Mouse (Mus musculus): ENCODE data around the gene Bcl2l14. TPM values are rescaled to one million over a fixed set of nuclear protein-coding genes. Genes with fewer than 3 reads are reported as not detected.

Gene Bcl2l14
- polyA plus RNA-seq (2015; fragmentation: Nextera tagmentation; extraction: Ambion mirVana): 0.07 and 0.10 TPM in 2 replicates

- 81% methylated on average over 4 of the region's 4 CpGs for WGBS
- H3K4me1 ChIP-seq (ENCODE audit: control insufficient read depth, insufficient read depth, low read depth, low read length): no peaks in the 10 kb centered on the region
- H3K4me3 ChIP-seq (ENCODE audit: low read length): no peak within 1 kb of the TSS
- no peaks in the 10 kb centered on the region for H3K36me3 ChIP-seq (ENCODE audit: control insufficient read depth, insufficient read depth, low read length)
- no peak for ATAC-seq
- no peak within 1 kb of the TSS for H3K9ac ChIP-seq (ENCODE audit: low read depth, low read length)
- no peak within 1 kb of the TSS for H3K4me2 ChIP-seq (ENCODE audit: low read length)
- no peak within 1 kb of the TSS for H3K27ac ChIP-seq (ENCODE audit: low read depth, low read length)
- no peaks in the 10 kb centered on the region for H3K27me3 ChIP-seq (replicated peaks; ENCODE audit: control insufficient read depth, insufficient read depth, low read length)
- no peaks in the 10 kb centered on the region for H3K9me3 ChIP-seq (ENCODE audit: control insufficient read depth, low read length)
Observed at GRCm38 (mm10) chr6:134396018-134396417, at the start of gene Bcl2l14. TSS of gene Bcl2l14 (plus strand) at chr6:134396318.

- ATAC-seq: no peak
- Histone ChIP-seq H3K4me1 (ENCODE audit: control insufficient read depth, insufficient read depth, low read depth, low read length) (no peaks in the 10 kb centered on the region), H3K27me3 (replicated peaks; ENCODE audit: control insufficient read depth, insufficient read depth, low read length) (no peaks in the 10 kb centered on the region), H3K9me3 (ENCODE audit: control insufficient read depth, low read length) (no peaks in the 10 kb centered on the region), H3K4me2 (ENCODE audit: low read length) (no peak overlapping the region), H3K36me3 (ENCODE audit: control insufficient read depth, insufficient read depth, low read length) (no peaks in the 10 kb centered on the region), H3K9ac (ENCODE audit: low read depth, low read length) (no peak overlapping the region), H3K27ac (ENCODE audit: low read depth, low read length) (no peak overlapping the region), H3K4me3 (ENCODE audit: low read length) (no peak overlapping the region)
- WGBS: 90% methylated on average over 7 of the region's 7 CpGs
Observed at GRCm38 (mm10) chr6:134348526-134349067, 47.5 kb upstream of the Bcl2l14 start.

- Histone ChIP-seq H3K4me3 (ENCODE audit: low read length) (no peak overlapping the region), H3K9me3 (ENCODE audit: control insufficient read depth, low read length) (no peaks in the 10 kb centered on the region), H3K4me2 (ENCODE audit: low read length) (no peak overlapping the region), H3K4me1 (ENCODE audit: control insufficient read depth, insufficient read depth, low read depth, low read length) (no peaks in the 10 kb centered on the region), H3K36me3 (ENCODE audit: control insufficient read depth, insufficient read depth, low read length) (no peaks in the 10 kb centered on the region), H3K27ac (ENCODE audit: low read depth, low read length) (no peak overlapping the region), H3K27me3 (replicated peaks; ENCODE audit: control insufficient read depth, insufficient read depth, low read length) (no peaks in the 10 kb centered on the region), H3K9ac (ENCODE audit: low read depth, low read length) (no peak overlapping the region)
- WGBS: 83% methylated on average over 6 of the region's 6 CpGs
- ATAC-seq: no peak
Observed at GRCm38 (mm10) chr6:134352881-134353280, 43.2 kb upstream of the Bcl2l14 start.

GRCm38 (mm10) chr6:134353751-134354150 is 42.4 kb upstream of the Bcl2l14 start:
- WGBS: 76% methylated on average over 4 of the region's 4 CpGs
- Histone ChIP-seq H3K27me3 (replicated peaks; ENCODE audit: control insufficient read depth, insufficient read depth, low read length) (no peaks in the 10 kb centered on the region), H3K4me2 (ENCODE audit: low read length) (no peak overlapping the region), H3K9ac (ENCODE audit: low read depth, low read length) (no peak overlapping the region), H3K4me3 (ENCODE audit: low read length) (no peak overlapping the region), H3K27ac (ENCODE audit: low read depth, low read length) (no peak overlapping the region), H3K4me1 (ENCODE audit: control insufficient read depth, insufficient read depth, low read depth, low read length) (no peaks in the 10 kb centered on the region), H3K36me3 (ENCODE audit: control insufficient read depth, insufficient read depth, low read length) (no peaks in the 10 kb centered on the region), H3K9me3 (ENCODE audit: control insufficient read depth, low read length) (no peaks in the 10 kb centered on the region)
- ATAC-seq: no peak

- no peak overlapping the region for H3K4me2 ChIP-seq (ENCODE audit: low read length)
- no peaks in the 10 kb centered on the region for H3K9me3 ChIP-seq (ENCODE audit: control insufficient read depth, low read length)
- H3K9ac ChIP-seq (ENCODE audit: low read depth, low read length): no peak overlapping the region
- ATAC-seq: no peak
- no peak overlapping the region for H3K4me3 ChIP-seq (ENCODE audit: low read length)
- H3K4me1 ChIP-seq (ENCODE audit: control insufficient read depth, insufficient read depth, low read depth, low read length): no peaks in the 10 kb centered on the region
- no peak overlapping the region for H3K27ac ChIP-seq (ENCODE audit: low read depth, low read length)
- H3K36me3 ChIP-seq (ENCODE audit: control insufficient read depth, insufficient read depth, low read length): no peaks in the 10 kb centered on the region
- WGBS: 86% methylated on average over 6 of the region's 6 CpGs
- no peaks in the 10 kb centered on the region for H3K27me3 ChIP-seq (replicated peaks; ENCODE audit: control insufficient read depth, insufficient read depth, low read length)
Observed at GRCm38 (mm10) chr6:134357570-134357969, 38.5 kb upstream of the Bcl2l14 start.

- no peaks in the 10 kb centered on the region for H3K36me3 ChIP-seq (ENCODE audit: control insufficient read depth, insufficient read depth, low read length)
- no peak for ATAC-seq
- H3K27ac ChIP-seq (ENCODE audit: low read depth, low read length): no peak overlapping the region
- WGBS: 92% methylated on average over 4 of the region's 4 CpGs
- H3K4me3 ChIP-seq (ENCODE audit: low read length): no peak overlapping the region
- H3K27me3 ChIP-seq (replicated peaks; ENCODE audit: control insufficient read depth, insufficient read depth, low read length): no peaks in the 10 kb centered on the region
- H3K4me2 ChIP-seq (ENCODE audit: low read length): no peak overlapping the region
- H3K4me1 ChIP-seq (ENCODE audit: control insufficient read depth, insufficient read depth, low read depth, low read length): no peaks in the 10 kb centered on the region
- H3K9me3 ChIP-seq (ENCODE audit: control insufficient read depth, low read length): no peaks in the 10 kb centered on the region
- no peak overlapping the region for H3K9ac ChIP-seq (ENCODE audit: low read depth, low read length)
Observed at GRCm38 (mm10) chr6:134360079-134360478, 36.0 kb upstream of the Bcl2l14 start.

GRCm38 (mm10) chr6:134364644-134365043 is 31.5 kb upstream of the Bcl2l14 start:
- H3K27ac ChIP-seq (ENCODE audit: low read depth, low read length): no peak overlapping the region
- H3K4me3 ChIP-seq (ENCODE audit: low read length): no peak overlapping the region
- H3K36me3 ChIP-seq (ENCODE audit: control insufficient read depth, insufficient read depth, low read length): no peaks in the 10 kb centered on the region
- H3K4me1 ChIP-seq (ENCODE audit: control insufficient read depth, insufficient read depth, low read depth, low read length): no peaks in the 10 kb centered on the region
- no peak overlapping the region for H3K4me2 ChIP-seq (ENCODE audit: low read length)
- H3K9ac ChIP-seq (ENCODE audit: low read depth, low read length): no peak overlapping the region
- H3K9me3 ChIP-seq (ENCODE audit: control insufficient read depth, low read length): no peaks in the 10 kb centered on the region
- 77% methylated on average over 6 of the region's 6 CpGs for WGBS
- no peak for ATAC-seq
- H3K27me3 ChIP-seq (replicated peaks; ENCODE audit: control insufficient read depth, insufficient read depth, low read length): no peaks in the 10 kb centered on the region

- H3K27me3 ChIP-seq (replicated peaks; ENCODE audit: control insufficient read depth, insufficient read depth, low read length): no peaks in the 10 kb centered on the region
- no peaks in the 10 kb centered on the region for H3K4me1 ChIP-seq (ENCODE audit: control insufficient read depth, insufficient read depth, low read depth, low read length)
- 79% methylated on average over 4 of the region's 4 CpGs for WGBS
- no peak overlapping the region for H3K9ac ChIP-seq (ENCODE audit: low read depth, low read length)
- no peak overlapping the region for H3K27ac ChIP-seq (ENCODE audit: low read depth, low read length)
- H3K9me3 ChIP-seq (ENCODE audit: control insufficient read depth, low read length): no peaks in the 10 kb centered on the region
- no peak for ATAC-seq
- no peak overlapping the region for H3K4me2 ChIP-seq (ENCODE audit: low read length)
- H3K4me3 ChIP-seq (ENCODE audit: low read length): no peak overlapping the region
- no peaks in the 10 kb centered on the region for H3K36me3 ChIP-seq (ENCODE audit: control insufficient read depth, insufficient read depth, low read length)
Observed at GRCm38 (mm10) chr6:134365952-134366351, 30.2 kb upstream of the Bcl2l14 start.

GRCm38 (mm10) chr6:134366366-134367351 is 29.5 kb upstream of the Bcl2l14 start:
- H3K27ac ChIP-seq (ENCODE audit: low read depth, low read length): no peak overlapping the region
- no peaks in the 10 kb centered on the region for H3K36me3 ChIP-seq (ENCODE audit: control insufficient read depth, insufficient read depth, low read length)
- H3K9me3 ChIP-seq (ENCODE audit: control insufficient read depth, low read length): no peaks in the 10 kb centered on the region
- WGBS: 66% methylated on average over 10 of the region's 10 CpGs
- H3K4me2 ChIP-seq (ENCODE audit: low read length): no peak overlapping the region
- H3K27me3 ChIP-seq (replicated peaks; ENCODE audit: control insufficient read depth, insufficient read depth, low read length): no peaks in the 10 kb centered on the region
- no peak overlapping the region for H3K9ac ChIP-seq (ENCODE audit: low read depth, low read length)
- no peaks in the 10 kb centered on the region for H3K4me1 ChIP-seq (ENCODE audit: control insufficient read depth, insufficient read depth, low read depth, low read length)
- no peak for ATAC-seq
- no peak overlapping the region for H3K4me3 ChIP-seq (ENCODE audit: low read length)
